Mouse (Mus musculus): Measurements from ENCODE around the gene Rplp1. TPM values are rescaled to one million over a fixed set of nuclear protein-coding genes. Genes with fewer than 3 reads are reported as not detected.

The Rplp1 gene
- total and polyA plus RNA-seq, 3 experiments: 9,058 to 15,045 TPM; not detected in 1

DNA sequence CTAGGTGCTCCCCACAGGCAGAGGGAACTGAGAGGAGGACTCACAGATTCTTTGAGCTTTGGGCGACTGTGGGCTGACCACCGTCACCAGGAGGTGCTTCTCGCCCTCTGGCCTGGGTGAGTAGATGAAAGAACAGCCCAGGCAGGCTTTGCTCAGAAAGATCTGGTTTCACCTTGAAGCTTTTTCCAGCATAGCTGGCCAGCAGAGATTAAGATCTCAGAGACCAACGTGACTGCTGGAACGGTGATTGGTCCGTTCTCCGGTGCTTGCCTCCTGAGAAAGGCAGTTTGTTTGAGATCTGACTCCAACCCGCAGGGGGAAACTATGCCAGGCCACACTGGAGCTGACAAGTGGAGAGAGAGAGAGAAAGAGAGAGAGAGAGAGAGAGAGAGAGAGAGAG is 19.3 kb downstream of the Rplp1 start:
- no peaks in the 10 kb centered on the region for H3K9me3 ChIP-seq (replicated peaks; ENCODE audit: insufficient read depth, low read length)
- no peaks in the 10 kb centered on the region; a peak in 1 of 4 replicates for H3K36me3 ChIP-seq (ENCODE audit: control insufficient read depth in 1 of 2, insufficient read depth in 2 of 2, low read length in 2 of 2)
- H3K79me2 ChIP-seq (ENCODE audit: control insufficient read depth, insufficient read depth, low read length, poor library complexity): no peaks in the 10 kb centered on the region
- H3K9ac ChIP-seq (ENCODE audit: control insufficient read depth, low read depth, low read length, poor library complexity, severe bottlenecking): no peak overlapping the region
- no peak for DNase-seq (ENCODE audit: low read depth, low spot score)
- H3K4me3 ChIP-seq (ENCODE audit: control insufficient read depth in 1 of 2, insufficient read depth in 1 of 2, low read depth in 2 of 2, low read length in 2 of 2): no peak overlapping the region
- no peak overlapping the region for H3K27ac ChIP-seq (ENCODE audit: control insufficient read depth, low read depth, low read length)
- no peaks in the 10 kb centered on the region for H3K27me3 ChIP-seq (ENCODE audit: control insufficient read depth in 1 of 2, insufficient read depth in 2 of 2, low read length in 2 of 2)
- H3K4me1 ChIP-seq (ENCODE audit: control insufficient read depth in 1 of 2, insufficient read depth in 2 of 2, low read length in 2 of 2): peaks cover 0 to 7% of the 10 kb centered on the region in 2 experiments; a peak in 1 of 4 replicates
- TF ChIP-seq E2F4 (IDR thresholded peaks at IDR 0.05; ENCODE audit: borderline replicate concordance, low read depth, low read length) (no peak), KAT2A (conservative IDR thresholded peaks at IDR 0.05; ENCODE audit: low read depth, low read length) (no peak), CTCF (IDR thresholded peaks at IDR 0.05 in 2 of 3, conservative IDR thresholded peaks at IDR 0.05 in 1 of 3; ENCODE audit: control insufficient read depth in 1 of 3, insufficient read depth in 1 of 3, low read depth in 2 of 3, low read length in 3 of 3, poor library complexity in 1 of 3, severe bottlenecking in 1 of 3) (no peak), ZNF384 (IDR thresholded peaks at IDR 0.05; ENCODE audit: low read depth, low read length) (no peak), USF2 (IDR thresholded peaks at IDR 0.05; ENCODE audit: borderline replicate concordance in 1 of 2, insufficient read depth in 1 of 2, low read depth in 1 of 2, low read length in 2 of 2) (no peak), ETS1 (IDR thresholded peaks at IDR 0.05; ENCODE audit: low read depth, low read length) (no peak), UBTF (IDR thresholded peaks at IDR 0.05; ENCODE audit: borderline replicate concordance, insufficient read depth, low read depth, low read length) (no peak), TCF12 (IDR thresholded peaks at IDR 0.05; ENCODE audit: low read depth, low read length) (no peak), TAL1 (IDR thresholded peaks at IDR 0.05; ENCODE audit: low read length) (no peak), JUND (IDR thresholded peaks at IDR 0.05; ENCODE audit: low read depth, low read length) (no peak), ZC3H11A (IDR thresholded peaks at IDR 0.05; ENCODE audit: low read depth, low read length) (no peak)

DNA sequence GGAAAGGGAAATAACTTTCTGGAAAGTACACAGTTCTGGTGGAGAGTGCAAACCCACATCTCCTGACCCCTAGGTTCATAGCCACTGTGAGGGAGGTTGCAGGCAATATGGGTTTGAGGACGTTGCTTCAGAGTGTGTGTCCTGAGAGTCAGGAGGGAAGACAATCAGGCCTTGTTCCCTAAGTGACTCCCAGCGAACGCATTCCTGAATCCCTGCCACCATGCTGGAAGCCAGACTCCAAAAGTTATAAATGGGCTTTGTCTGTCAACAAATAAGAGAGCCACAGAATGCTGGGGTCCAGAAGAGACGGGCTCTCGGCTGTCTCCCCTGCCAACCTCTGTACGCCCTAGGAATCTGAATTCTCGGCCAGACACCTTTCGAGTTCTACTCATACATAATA is 24.5 kb downstream of the Rplp1 start:
- no peaks in the 10 kb centered on the region for H3K4me1 ChIP-seq (ENCODE audit: control insufficient read depth in 1 of 2, insufficient read depth in 2 of 2, low read length in 2 of 2)
- no peaks in the 10 kb centered on the region for H3K79me2 ChIP-seq (ENCODE audit: control insufficient read depth, insufficient read depth, low read length, poor library complexity)
- no peak overlapping the region for H3K4me3 ChIP-seq (ENCODE audit: control insufficient read depth in 1 of 2, insufficient read depth in 1 of 2, low read depth in 2 of 2, low read length in 2 of 2)
- H3K9me3 ChIP-seq (replicated peaks; ENCODE audit: insufficient read depth, low read length): no peaks in the 10 kb centered on the region
- H3K9ac ChIP-seq (ENCODE audit: control insufficient read depth, low read depth, low read length, poor library complexity, severe bottlenecking): no peak overlapping the region
- DNase-seq (ENCODE audit: low read depth, low spot score): no peak
- no peaks in the 10 kb centered on the region for H3K36me3 ChIP-seq (ENCODE audit: control insufficient read depth in 1 of 2, insufficient read depth in 2 of 2, low read length in 2 of 2)
- no peak for TF ChIP-seq TAL1 (IDR thresholded peaks at IDR 0.05; ENCODE audit: low read length)
- TF ChIP-seq ELF1 (IDR thresholded peaks at IDR 0.05; ENCODE audit: low read depth, low read length): no peak
- TF ChIP-seq JUND (IDR thresholded peaks at IDR 0.05; ENCODE audit: low read depth, low read length): no peak
- TF ChIP-seq MAX (IDR thresholded peaks at IDR 0.05; ENCODE audit: low read length): no peak
- TF ChIP-seq POLR2AphosphoS5 (IDR thresholded peaks at IDR 0.05; ENCODE audit: borderline replicate concordance, low read depth, low read length): no peak
- TF ChIP-seq EP300 (IDR thresholded peaks at IDR 0.05; ENCODE audit: low read depth in 1 of 2, low read length in 2 of 2): no peak
- no peak for TF ChIP-seq POLR2A (IDR thresholded peaks at IDR 0.05; ENCODE audit: control insufficient read depth in 1 of 2, insufficient read depth in 1 of 2, low read depth in 1 of 2, low read length in 2 of 2, poor library complexity in 1 of 2)
- no peak for TF ChIP-seq USF1 (IDR thresholded peaks at IDR 0.05; ENCODE audit: low read depth, low read length)
- no peak for TF ChIP-seq NELFE (IDR thresholded peaks at IDR 0.05; ENCODE audit: low read depth, low read length)
- no peak for TF ChIP-seq SIN3A (IDR thresholded peaks at IDR 0.05; ENCODE audit: low read length)
- no peak for TF ChIP-seq ZKSCAN1 (IDR thresholded peaks at IDR 0.05; ENCODE audit: low read depth, low read length)
- peaks cover 0 to 1% of the 10 kb centered on the region in 2 experiments; a peak in 1 of 4 replicates for H3K27me3 ChIP-seq (ENCODE audit: control insufficient read depth in 1 of 2, insufficient read depth in 2 of 2, low read length in 2 of 2)
- H3K27ac ChIP-seq (ENCODE audit: control insufficient read depth, low read depth, low read length): no peak overlapping the region
